Mouse (Mus musculus) midbrain, embryonic 13.5 days (tissue): ENCODE results near the gene Map4. TPM values are rescaled to one million over a fixed set of nuclear protein-coding genes. Genes with fewer than 3 reads are reported as not detected.
"Not testable (repeated sequence)": the region's sequence is repeated elsewhere in the genome, so short reads cannot be mapped to it uniquely, and the experiment has no call there.

ENCODE experiments used
- ATAC-seq: fragments of 200-750 bp; cut with Nextera tagmentation; 2 replicates; pipeline ENCODE4 v1.8.0; 2017; ENCODE audit warnings: mild to moderate bottlenecking, moderate TSS enrichment, moderate library complexity
- H3K27ac ChIP-seq: fragments of 300-500 bp; sonication (generic); 2 replicates; pipeline ENCODE4 v1.5.1; 2015; ENCODE audit warnings: inconsistent platforms, mild to moderate bottlenecking, moderate library complexity
- H3K27me3 ChIP-seq: fragments of 300-500 bp; sonication (generic); 2 replicates; pipeline ENCODE4 v1.6.1; 2015; ENCODE audit warnings: mild to moderate bottlenecking, inconsistent platforms
- H3K36me3 ChIP-seq: fragments of 300-500 bp; sonication (generic); 2 replicates; pipeline ENCODE4 v1.6.1; 2015; ENCODE audit warnings: mild to moderate bottlenecking, inconsistent platforms
- H3K4me1 ChIP-seq: fragments of 300-500 bp; sonication (generic); replicated peaks from 2 replicates; pipeline ENCODE4 v1.6.1; 2015; ENCODE audit warnings: inconsistent platforms
- H3K4me2 ChIP-seq: fragments of 300-500 bp; sonication (generic); replicated peaks from 2 replicates; pipeline ENCODE4 v1.6.1; 2015; ENCODE audit warnings: moderate library complexity, mild to moderate bottlenecking, inconsistent platforms
- H3K4me3 ChIP-seq: fragments of 300-500 bp; sonication (generic); replicated peaks from 2 replicates; pipeline ENCODE4 v1.5.1; 2015; ENCODE audit warnings: mild to moderate bottlenecking, inconsistent platforms
- H3K9ac ChIP-seq: fragments of 300-500 bp; sonication (generic); replicated peaks from 2 replicates; pipeline ENCODE4 v1.6.1; 2015; ENCODE audit warnings: mild to moderate bottlenecking, inconsistent platforms
- H3K9me3 ChIP-seq: fragments of 300-500 bp; sonication (generic); 2 replicates; pipeline ENCODE4 v1.6.1; 2016; ENCODE audit warnings: mild to moderate bottlenecking, inconsistent platforms
- WGBS: fragments of 180-500 bp; shearing (Covaris S2); methylation state at CpG from one replicate; pipeline ENCODE4 v1.1.7; 2015; 5-methylcytosine and 5-hydroxymethylcytosine counted together
- microRNA-seq: library from miRNA; unstranded; fragments of <30 nt; microRNA quantifications from one replicate; pipeline ENCODE4, GENCODE M21; 2016
- polyA plus RNA-seq: library from polyadenylated mRNA; unstranded; fragments of >200 nt; fragmentation: Nextera tagmentation; extraction: Ambion mirVana; gene quantifications from 2 replicates; pipeline ENCODE4 v1.2.1, GENCODE M21; 2015

The Map4 gene
- polyA plus RNA-seq, 1 experiment from 2014 or later, result 127 TPM

DNA sequence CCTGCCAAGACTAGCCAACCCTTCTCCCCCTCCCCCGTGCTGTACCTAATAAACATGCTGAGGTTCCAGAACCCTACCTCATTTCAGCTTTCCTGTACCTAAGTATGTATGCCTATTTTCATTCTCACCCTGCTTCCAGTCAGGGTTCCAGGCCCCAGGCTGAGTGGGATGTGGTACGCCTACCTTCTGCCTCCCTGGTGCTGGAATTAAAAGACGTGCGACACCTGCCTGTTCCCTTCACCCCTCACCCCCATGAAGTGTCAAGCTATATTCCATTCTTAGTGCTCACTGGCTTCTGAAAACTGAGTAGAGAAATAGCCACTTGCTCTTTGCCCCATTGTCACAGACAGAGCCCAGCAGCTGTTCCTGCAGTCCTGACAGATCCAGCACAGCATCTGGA is 190.2 kb downstream of the Map4 start:
- no peak overlapping the region for H3K9ac ChIP-seq
- H3K4me3 ChIP-seq, result no peak overlapping the region
- no peaks in the 10 kb centered on the region for H3K36me3 ChIP-seq
- WGBS, result 83% methylated on average over 4 of the region's 4 CpGs
- H3K4me1 ChIP-seq, result peaks cover 15% of the 10 kb centered on the region
- no peaks in the 10 kb centered on the region for H3K9me3 ChIP-seq
- no peak overlapping the region for H3K4me2 ChIP-seq
- ATAC-seq, result no peak
- no peaks in the 10 kb centered on the region for H3K27me3 ChIP-seq
- H3K27ac ChIP-seq, result no peak overlapping the region

- H3K4me3 ChIP-seq, result no peak overlapping the region
- H3K9me3 ChIP-seq, result no peaks in the 10 kb centered on the region
- peaks cover 10% of the 10 kb centered on the region for H3K4me1 ChIP-seq
- no peaks in the 10 kb centered on the region for H3K27me3 ChIP-seq
- no peak for ATAC-seq
- no peaks in the 10 kb centered on the region for H3K36me3 ChIP-seq
- WGBS, result 88% methylated on average over 2 of the region's 2 CpGs
- H3K4me2 ChIP-seq, result no peak overlapping the region
- H3K9ac ChIP-seq, result no peak overlapping the region
- no peak overlapping the region for H3K27ac ChIP-seq
Measured at GRCm38 (mm10) chr9:110123322-110123721, 192.1 kb downstream of the Map4 start.

- not testable (repeated sequence) for H3K27ac ChIP-seq, H3K4me2 ChIP-seq, H3K4me1 ChIP-seq, H3K36me3 ChIP-seq, H3K9ac ChIP-seq, H3K27me3 ChIP-seq, H3K4me3 ChIP-seq, ATAC-seq, H3K9me3 ChIP-seq
- 64% methylated on average over 2 of the region's 2 CpGs for WGBS
Measured at GRCm38 (mm10) chr9:110124008-110124540, 192.8 kb downstream of the Map4 start.

DNA sequence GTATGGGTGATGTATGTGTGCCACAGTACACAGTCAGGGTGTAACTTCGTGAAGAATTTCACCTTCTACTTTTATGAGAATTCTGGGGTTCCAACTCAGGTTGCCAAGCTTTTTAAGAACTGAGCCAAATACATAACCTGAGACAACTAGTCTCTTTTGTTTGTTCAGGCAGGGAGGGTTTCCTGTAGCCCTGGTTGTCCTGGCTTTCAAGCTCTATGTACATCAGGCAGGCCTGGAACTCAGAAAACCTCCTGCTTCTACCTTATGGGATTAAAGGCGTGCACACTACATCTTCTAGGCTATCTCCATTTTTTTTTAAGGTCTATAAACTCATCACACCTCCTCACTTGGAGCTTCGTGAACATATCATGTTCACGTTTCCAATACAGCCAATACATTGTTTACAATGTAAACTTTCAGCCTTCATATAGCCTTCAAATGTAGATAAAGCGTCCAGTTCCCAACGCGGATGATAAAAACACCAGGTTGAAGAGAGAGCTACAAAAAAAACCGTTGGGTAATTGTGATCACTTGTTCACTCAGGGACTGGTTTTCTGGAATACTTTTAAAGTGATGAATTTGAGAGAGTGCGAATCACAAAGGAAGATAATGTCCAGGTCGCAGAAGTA is 199.8 kb downstream of the Map4 start:
- no peaks in the 10 kb centered on the region for H3K9me3 ChIP-seq
- peak overlapping the region; percentile 65 for H3K4me2 ChIP-seq
- peaks cover 7% of the 10 kb centered on the region for H3K36me3 ChIP-seq
- H3K27ac ChIP-seq, result peak overlapping the region; percentile 94
- WGBS, result 34% methylated on average over 10 of the region's 10 CpGs
- H3K9ac ChIP-seq, result peak overlapping the region; percentile 97
- ATAC-seq, result no peak
- H3K27me3 ChIP-seq, result no peaks in the 10 kb centered on the region
- H3K4me3 ChIP-seq, result peak overlapping the region; percentile 91
- peaks cover 39% of the 10 kb centered on the region for H3K4me1 ChIP-seq

- H3K4me3 ChIP-seq, result peak overlapping the region; percentile 91
- peak overlapping the region; percentile 97 for H3K9ac ChIP-seq
- under 1% methylated on average over 61 of the region's 64 CpGs for WGBS
- no peaks in the 10 kb centered on the region for H3K27me3 ChIP-seq
- H3K9me3 ChIP-seq, result no peaks in the 10 kb centered on the region
- H3K36me3 ChIP-seq, result peaks cover 14% of the 10 kb centered on the region
- H3K27ac ChIP-seq, result peak overlapping the region; percentile 94
- peak; percentile 98 for ATAC-seq
- H3K4me1 ChIP-seq, result peaks cover 45% of the 10 kb centered on the region
- H3K4me2 ChIP-seq, result peak overlapping the region; percentile 65
Measured at GRCm38 (mm10) chr9:110131525-110132197, 200.4 kb downstream of the Map4 start.

- H3K27ac ChIP-seq, result peak overlapping the region; percentile 94
- no peaks in the 10 kb centered on the region for H3K9me3 ChIP-seq
- peaks cover 45% of the 10 kb centered on the region for H3K4me1 ChIP-seq
- WGBS, result under 1% methylated on average over 33 of the region's 38 CpGs
- peaks cover 19% of the 10 kb centered on the region for H3K36me3 ChIP-seq
- H3K9ac ChIP-seq, result peak overlapping the region; percentile 97
- peak overlapping the region; percentile 65 for H3K4me2 ChIP-seq
- ATAC-seq, result no peak; the same call in 1 of the 2 replicates
- peak overlapping the region; percentile 91 for H3K4me3 ChIP-seq
- no peaks in the 10 kb centered on the region for H3K27me3 ChIP-seq
Measured at GRCm38 (mm10) chr9:110132201-110132605, 200.9 kb downstream of the Map4 start.

DNA sequence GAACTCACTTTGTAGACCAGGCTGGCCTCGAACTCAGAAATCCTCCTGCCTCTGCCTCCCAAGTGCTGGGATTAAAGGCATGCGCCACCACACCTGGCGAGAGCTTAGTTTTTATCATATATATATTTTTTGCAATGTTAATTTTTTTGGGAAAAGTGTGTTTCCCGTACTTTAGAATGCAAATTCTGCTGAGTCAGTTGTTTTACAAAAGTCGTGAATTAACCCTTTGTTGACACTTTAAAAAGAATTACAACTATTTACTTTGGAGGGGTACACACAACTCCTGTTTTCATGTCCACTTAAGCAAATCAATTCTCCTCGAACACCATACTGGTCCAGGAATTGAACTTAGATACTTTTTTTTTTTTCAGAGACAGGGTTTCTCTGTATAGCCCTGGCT is 201.7 kb downstream of the Map4 start:
- WGBS, result 73% methylated on average over 6 of the region's 6 CpGs
- Histone ChIP-seq H3K27ac (no peak overlapping the region), H3K4me1 (peaks cover 45% of the 10 kb centered on the region), H3K9me3 (no peaks in the 10 kb centered on the region), H3K27me3 (no peaks in the 10 kb centered on the region), H3K36me3 (peaks cover 23% of the 10 kb centered on the region), H3K9ac (peak overlapping the region; percentile 97), H3K4me3 (peak overlapping the region; percentile 91), H3K4me2 (peak overlapping the region; percentile 65)
- ATAC-seq, result no peak

Small RNAs within 50 kb of the gene (microRNA-seq; reads per million reads assigned to microRNA genes)
- gene Mir7089, result 1.4 reads per million

Other genes starting within 250 kb of the Map4 start
- gene Fbxw18, start 228.8 kb upstream of the Map4 start, polyA plus RNA-seq, result not detected in 2 replicates
- gene Fbxw26, start 185.4 kb upstream of the Map4 start, polyA plus RNA-seq, result not detected in 2 replicates
- gene Fbxw27, start 140.8 kb upstream of the Map4 start, polyA plus RNA-seq, result not detected in 2 replicates
- 0.27 TPM in 1 of 2 replicates, not detected in the other for gene Spink8, start 119.2 kb upstream of the Map4 start, polyA plus RNA-seq
- 69.7 and 71.3 TPM in 2 replicates for gene Nme6, start 98.7 kb upstream of the Map4 start, polyA plus RNA-seq
- 0.22 and 0.55 TPM in 2 replicates for gene Camp, start 81.8 kb upstream of the Map4 start, polyA plus RNA-seq
- 20.2 and 23.1 TPM in 2 replicates for gene Cdc25a, start 55.9 kb upstream of the Map4 start, polyA plus RNA-seq
- 153 and 167 TPM in 2 replicates for gene Smarcc1, start 186.2 kb downstream of the Map4 start, polyA plus RNA-seq
- gene Dhx30, start 186.4 kb downstream of the Map4 start, polyA plus RNA-seq, result 221 and 223 TPM in 2 replicates